Mouse (Mus musculus): ENCODE measurements around the gene Msh2.
A peak's percentile ranks its signal among the peaks of the same experiment; 100 is the strongest.

GRCm38 (mm10) chr17:87671890-87672660 lies at the start of gene Msh2:
- TF ChIP-seq POLR2A (IDR thresholded peaks at IDR 0.05; ENCODE audit: low read depth, low read length) (peak; percentile 61), CTCF (IDR thresholded peaks at IDR 0.05; ENCODE audit: extremely low read depth, insufficient read length, insufficient replicate concordance, low read depth, low read length) (no peak)

All from small intestine, adult 2 months (tissue).